Mouse (Mus musculus) intestine, embryonic 15.5 days (tissue): ENCODE data around the gene Hist2h3b. TPM values are rescaled to one million over a fixed set of nuclear protein-coding genes. Genes with fewer than 3 reads are reported as not detected.
"Not testable (repeated sequence)": the region's sequence is repeated elsewhere in the genome, so short reads cannot be mapped to it uniquely, and the experiment has no call there.

Source experiments
- ATAC-seq: fragments of 200-750 bp; cut with Nextera tagmentation; 2 replicates; pipeline ENCODE4 v1.8.0; 2017; ENCODE audit warnings: moderate TSS enrichment, moderate library complexity
- H3K27ac ChIP-seq: fragments of 300-500 bp; sonication (generic); 2 replicates; pipeline ENCODE4 v1.5.1; 2015; ENCODE audit warnings: mild to moderate bottlenecking, inconsistent platforms
- H3K27me3 ChIP-seq: fragments of 300-500 bp; sonication (generic); replicated peaks from 2 replicates; pipeline ENCODE4 v1.6.1; 2015; ENCODE audit warnings: inconsistent platforms
- H3K36me3 ChIP-seq: fragments of 300-500 bp; sonication (generic); 2 replicates; pipeline ENCODE4 v1.6.1; 2015; ENCODE audit warnings: inconsistent platforms
- H3K4me1 ChIP-seq: fragments of 300-500 bp; sonication (generic); replicated peaks from 2 replicates; pipeline ENCODE4 v1.6.1; 2015; ENCODE audit warnings: inconsistent platforms
- H3K4me2 ChIP-seq: fragments of 300-500 bp; sonication (generic); replicated peaks from 2 replicates; pipeline ENCODE4 v1.6.1; 2015; ENCODE audit warnings: mild to moderate bottlenecking, inconsistent platforms
- H3K4me3 ChIP-seq: fragments of 300-500 bp; sonication (generic); replicated peaks from 2 replicates; pipeline ENCODE4 v1.5.1; 2015; ENCODE audit warnings: inconsistent platforms
- H3K9ac ChIP-seq: fragments of 300-500 bp; sonication (generic); 2 replicates; pipeline ENCODE4 v1.6.1; 2015; ENCODE audit warnings: inconsistent platforms
- H3K9me3 ChIP-seq: fragments of 300-500 bp; sonication (generic); 2 replicates; pipeline ENCODE4 v1.6.1; 2016; ENCODE audit warnings: inconsistent platforms
- WGBS: fragments of 180-500 bp; shearing (Covaris S2); methylation state at CpG from one replicate; pipeline ENCODE4 v1.1.7; 2015; 5-methylcytosine and 5-hydroxymethylcytosine counted together
- polyA plus RNA-seq: library from polyadenylated mRNA; unstranded; fragments of >200 nt; fragmentation: Nextera tagmentation; extraction: Ambion mirVana; gene quantifications from 2 replicates; pipeline ENCODE4 v1.2.1, GENCODE M21; 2015

Hist2h3b gene
- polyA plus RNA-seq, 1 experiment from 2014 or later, result 61.1 TPM

- ATAC-seq, result no peak
- no peaks in the 10 kb centered on the region for H3K4me1 ChIP-seq
- no peak overlapping the region for H3K4me3 ChIP-seq
- no peak overlapping the region for H3K27ac ChIP-seq
- H3K4me2 ChIP-seq, result no peak overlapping the region
- WGBS, result 75% methylated on average over 2 of the region's 2 CpGs
- H3K9ac ChIP-seq, result no peak overlapping the region
- no peaks in the 10 kb centered on the region for H3K27me3 ChIP-seq
- H3K36me3 ChIP-seq, result no peaks in the 10 kb centered on the region
- no peaks in the 10 kb centered on the region for H3K9me3 ChIP-seq
Observed at GRCm38 (mm10) chr3:96230404-96230803, 38.0 kb upstream of the Hist2h3b start.

GRCm38 (mm10) chr3:96230910-96231757 lies 37.3 kb upstream of the Hist2h3b start:
- no peak overlapping the region for H3K4me2 ChIP-seq
- no peaks in the 10 kb centered on the region for H3K4me1 ChIP-seq
- H3K4me3 ChIP-seq, result no peak overlapping the region
- no peaks in the 10 kb centered on the region for H3K27me3 ChIP-seq
- H3K27ac ChIP-seq, result no peak overlapping the region
- no peaks in the 10 kb centered on the region for H3K36me3 ChIP-seq
- H3K9ac ChIP-seq, result no peak overlapping the region
- no peaks in the 10 kb centered on the region for H3K9me3 ChIP-seq
- 78% methylated on average over 4 of the region's 4 CpGs for WGBS
- ATAC-seq, result no peak

DNA sequence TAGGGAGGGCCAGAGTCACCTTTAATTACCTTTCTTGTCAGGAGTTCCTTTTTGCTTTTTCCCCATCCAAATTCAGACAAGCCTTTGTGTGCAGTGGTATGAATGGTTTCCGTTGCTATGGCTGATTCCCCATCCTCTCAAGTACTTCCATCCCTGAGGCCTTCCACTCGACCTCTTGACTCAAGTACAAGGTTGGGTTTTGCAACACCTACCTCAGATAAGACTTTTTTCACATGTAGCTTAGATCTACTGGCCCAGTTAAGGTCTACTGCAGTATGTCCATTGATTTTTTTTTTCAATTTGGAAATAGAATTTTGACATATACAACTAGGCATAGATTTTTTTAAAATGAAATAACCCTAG lies 36.7 kb upstream of the Hist2h3b start:
- Histone ChIP-seq H3K9me3 (no peaks in the 10 kb centered on the region), H3K4me3 (no peak overlapping the region), H3K9ac (no peak overlapping the region), H3K4me1 (peaks cover 1% of the 10 kb centered on the region), H3K4me2 (no peak overlapping the region), H3K27ac (no peak overlapping the region), H3K36me3 (no peaks in the 10 kb centered on the region), H3K27me3 (no peaks in the 10 kb centered on the region)
- WGBS, result 57% methylated on average over 2 of the region's 2 CpGs
- ATAC-seq, result no peak

DNA sequence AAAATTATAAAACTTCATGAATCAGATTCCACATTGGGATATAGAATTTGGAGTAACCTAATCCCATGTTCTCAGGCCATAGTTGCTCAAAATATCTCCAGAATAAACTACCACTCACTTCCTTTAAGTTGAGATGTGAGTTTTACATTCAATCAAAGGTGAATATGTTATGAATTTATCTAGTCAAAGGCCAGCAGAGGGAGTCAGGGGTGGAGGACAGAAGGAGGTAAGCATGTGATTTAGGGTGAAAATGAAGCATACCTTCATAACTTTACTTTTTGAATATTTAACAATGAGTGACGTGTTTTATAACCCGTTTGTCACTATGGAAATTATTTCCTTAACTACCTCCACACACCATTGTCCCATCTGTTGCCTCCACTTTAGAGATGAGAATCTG lies 33.5 kb upstream of the Hist2h3b start:
- H3K9ac ChIP-seq, result no peak overlapping the region
- H3K9me3 ChIP-seq, result no peaks in the 10 kb centered on the region
- no peak overlapping the region for H3K4me2 ChIP-seq
- peaks cover 11% of the 10 kb centered on the region for H3K4me1 ChIP-seq
- ATAC-seq, result no peak
- 89% methylated on average over 2 of the region's 2 CpGs for WGBS
- no peaks in the 10 kb centered on the region for H3K36me3 ChIP-seq
- H3K27ac ChIP-seq, result no peak overlapping the region
- no peaks in the 10 kb centered on the region for H3K27me3 ChIP-seq
- no peak overlapping the region for H3K4me3 ChIP-seq

- no peaks in the 10 kb centered on the region for H3K36me3 ChIP-seq
- no peak overlapping the region for H3K4me2 ChIP-seq
- H3K4me3 ChIP-seq, result no peak overlapping the region
- ATAC-seq, result no peak
- no peaks in the 10 kb centered on the region for H3K9me3 ChIP-seq
- H3K27ac ChIP-seq, result no peak overlapping the region
- H3K9ac ChIP-seq, result no peak overlapping the region
- H3K4me1 ChIP-seq, result peaks cover 11% of the 10 kb centered on the region
- 61% methylated on average over 3 of the region's 3 CpGs for WGBS
- no peaks in the 10 kb centered on the region for H3K27me3 ChIP-seq
Observed at GRCm38 (mm10) chr3:96235836-96236235, 32.6 kb upstream of the Hist2h3b start.

DNA sequence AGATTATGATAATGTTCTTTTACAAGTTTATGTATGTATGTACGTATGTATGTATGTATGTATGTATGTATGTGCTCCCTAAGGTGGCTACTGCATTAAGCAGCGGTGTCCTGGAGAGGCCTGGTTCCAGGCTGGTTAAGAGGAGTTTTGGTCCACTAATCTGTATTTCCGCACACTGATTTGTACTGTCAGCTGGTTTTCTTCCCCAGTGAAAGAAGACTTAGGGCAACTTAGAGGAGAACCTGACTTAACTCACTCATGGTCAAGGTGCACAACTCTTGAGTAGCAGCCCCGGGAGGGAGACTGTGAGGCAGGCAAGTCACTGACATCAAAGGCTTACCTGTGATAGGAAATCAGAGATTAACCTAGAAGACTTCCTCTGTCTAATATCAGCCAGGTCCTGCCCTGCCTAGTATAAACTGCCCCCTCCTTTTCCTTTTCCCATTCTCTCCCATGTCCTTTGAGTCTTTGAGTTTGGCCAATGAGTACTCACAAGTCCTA lies 31.6 kb upstream of the Hist2h3b start:
- peak overlapping the region; percentile 50 for H3K9ac ChIP-seq
- no peak for ATAC-seq
- no peaks in the 10 kb centered on the region for H3K9me3 ChIP-seq
- WGBS, result 71% methylated on average over 4 of the region's 4 CpGs
- H3K4me3 ChIP-seq, result peak overlapping the region; percentile 33
- peak overlapping the region; percentile 67 for H3K27ac ChIP-seq
- H3K27me3 ChIP-seq, result no peaks in the 10 kb centered on the region
- H3K4me2 ChIP-seq, result peak overlapping the region; percentile 59
- peaks cover 11% of the 10 kb centered on the region for H3K4me1 ChIP-seq
- H3K36me3 ChIP-seq, result no peaks in the 10 kb centered on the region

DNA sequence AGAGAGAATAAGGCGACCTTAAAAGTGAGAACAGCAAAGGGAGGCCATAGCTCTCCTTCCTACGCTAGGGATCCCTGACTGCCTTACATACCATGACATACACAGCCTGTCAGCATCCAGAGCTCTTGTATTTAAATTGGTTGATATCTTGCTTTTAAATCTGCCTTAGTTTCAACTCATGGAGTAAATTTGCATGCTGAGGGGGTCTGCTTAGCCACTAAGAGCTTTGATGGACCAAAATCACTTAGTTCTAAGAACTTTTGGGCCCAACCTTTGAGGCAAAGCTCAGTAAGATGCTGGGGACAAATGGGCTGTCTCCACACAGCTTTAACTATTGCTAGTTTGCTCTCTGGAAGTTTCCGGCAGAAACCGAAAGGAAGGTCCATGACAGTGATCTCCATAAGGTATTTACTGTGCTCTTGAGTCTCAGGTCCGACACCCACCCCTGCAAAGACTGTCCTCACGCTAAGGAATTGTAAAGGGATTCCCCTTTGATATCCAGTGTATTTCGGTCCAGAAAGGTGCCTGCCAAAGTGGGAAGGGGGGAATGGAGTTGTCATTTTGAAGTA lies 31.0 kb upstream of the Hist2h3b start:
- no peaks in the 10 kb centered on the region for H3K36me3 ChIP-seq
- H3K9me3 ChIP-seq, result no peaks in the 10 kb centered on the region
- H3K27ac ChIP-seq, result peak overlapping the region; percentile 67
- 15% methylated on average over 7 of the region's 7 CpGs for WGBS
- peaks cover 11% of the 10 kb centered on the region for H3K4me1 ChIP-seq
- no peaks in the 10 kb centered on the region for H3K27me3 ChIP-seq
- H3K9ac ChIP-seq, result peak overlapping the region; percentile 50
- H3K4me2 ChIP-seq, result peak overlapping the region; percentile 59
- ATAC-seq, result no peak
- H3K4me3 ChIP-seq, result peak overlapping the region; percentile 33

GRCm38 (mm10) chr3:96237904-96238511 lies 30.4 kb upstream of the Hist2h3b start:
- no peaks in the 10 kb centered on the region for H3K27me3 ChIP-seq
- H3K36me3 ChIP-seq, result no peaks in the 10 kb centered on the region
- WGBS, result under 1% methylated on average over 12 of the region's 12 CpGs
- peaks cover 11% of the 10 kb centered on the region for H3K4me1 ChIP-seq
- no peak for ATAC-seq
- H3K9me3 ChIP-seq, result no peaks in the 10 kb centered on the region
- H3K27ac ChIP-seq, result peak overlapping the region; percentile 67
- peak overlapping the region; percentile 33 for H3K4me3 ChIP-seq
- H3K4me2 ChIP-seq, result peak overlapping the region; percentile 59
- H3K9ac ChIP-seq, result peak overlapping the region; percentile 50

GRCm38 (mm10) chr3:96238954-96239793 lies 29.3 kb upstream of the Hist2h3b start, which contains the start of gene Hist2h3c2:
Hist2h3c2 (minus strand) TSS chr3:96239127.
- H3K4me1 ChIP-seq, result peaks cover 18% of the 10 kb centered on the region
- WGBS, result under 1% methylated on average over 18 of the region's 68 CpGs

GRCm38 (mm10) chr3:96239949-96240798 lies 28.3 kb upstream of the Hist2h3b start, which contains the start of gene Hist2h2aa2:
Hist2h2aa2 (minus strand) TSS chr3:96240276.
- Histone ChIP-seq H3K4me1 (peaks cover 20% of the 10 kb centered on the region), H3K4me3 (peak within 1 kb of the TSS; percentile 31), H3K4me2 (peak within 1 kb of the TSS; percentile 46), H3K27ac (peak within 1 kb of the TSS; percentile 67)
- H3K36me3 ChIP-seq, H3K9ac ChIP-seq, H3K27me3 ChIP-seq, H3K9me3 ChIP-seq: not testable (repeated sequence)
- WGBS, result 3% methylated on average over 29 of the region's 85 CpGs
- ATAC-seq, result peak; percentile 83

More at GRCm38 (mm10) chr3:96238954-96239793, 29.3 kb upstream of the Hist2h3b start, which contains the start of gene Hist2h3c2:
- peak within 1 kb of the TSS; percentile 59 for H3K4me2 ChIP-seq
- H3K9ac ChIP-seq, result peak within 1 kb of the TSS; percentile 50
- H3K9me3 ChIP-seq, H3K36me3 ChIP-seq, H3K27me3 ChIP-seq: not testable (repeated sequence)
- H3K27ac ChIP-seq, result peak within 1 kb of the TSS; percentile 67
- H3K4me3 ChIP-seq, result peak within 1 kb of the TSS; percentile 33
- ATAC-seq, result peak; percentile 92

DNA sequence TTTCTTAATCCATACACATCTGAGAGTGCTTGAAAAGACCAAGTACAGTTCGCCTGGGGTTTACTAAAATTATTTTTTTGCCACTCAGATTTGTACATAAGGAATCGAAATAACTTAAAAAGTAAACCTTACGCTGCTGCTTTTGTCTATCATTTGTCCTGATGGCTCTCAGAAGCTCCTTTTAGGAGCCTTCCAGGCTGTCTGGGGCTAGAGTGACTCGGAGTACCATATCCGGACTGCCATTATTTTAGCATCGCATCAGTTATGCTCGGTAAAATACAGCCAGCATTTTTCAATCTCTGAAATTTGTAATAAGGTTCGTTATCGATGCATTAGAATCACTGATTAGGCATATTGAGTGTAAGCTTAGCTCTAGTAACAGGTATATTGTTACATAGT lies 27.7 kb upstream of the Hist2h3b start:
- peak overlapping the region; percentile 46 for H3K4me2 ChIP-seq
- H3K9ac ChIP-seq, result no peak overlapping the region
- ATAC-seq, result no peak
- peaks cover 20% of the 10 kb centered on the region for H3K4me1 ChIP-seq
- no peaks in the 10 kb centered on the region for H3K27me3 ChIP-seq
- H3K4me3 ChIP-seq, result no peak overlapping the region
- WGBS, result 73% methylated on average over 9 of the region's 9 CpGs
- H3K27ac ChIP-seq, result peak overlapping the region; percentile 67
- no peaks in the 10 kb centered on the region for H3K9me3 ChIP-seq
- no peaks in the 10 kb centered on the region for H3K36me3 ChIP-seq
